Mouse (Mus musculus): ENCODE results near the gene Prtg. TPM values are rescaled to one million over a fixed set of nuclear protein-coding genes. Genes with fewer than 3 reads are reported as not detected.

Gene Prtg
- polyA plus RNA-seq, 1 experiment from 2014 or later, result 0.49 TPM

- 80% methylated on average over 15 of the region's 15 CpGs for WGBS
Observed at GRCm38 (mm10) chr9:72839346-72839990, 32.8 kb downstream of the Prtg start.

GRCm38 (mm10) chr9:72844496-72844895 is 37.8 kb downstream of the Prtg start:
- no peak for ATAC-seq (ENCODE audit: low FRiP score, low read depth)
- H3K36me3 ChIP-seq, result no peaks in the 10 kb centered on the region
- H3K9me3 ChIP-seq, result no peaks in the 10 kb centered on the region
- H3K4me1 ChIP-seq (replicated peaks), result no peaks in the 10 kb centered on the region
- no peak overlapping the region for H3K4me3 ChIP-seq
- no peak overlapping the region for H3K27ac ChIP-seq (replicated peaks)
- 94% methylated on average over 5 of the region's 5 CpGs for WGBS
- no peaks in the 10 kb centered on the region for H3K27me3 ChIP-seq
- H3K9ac ChIP-seq, result no peak overlapping the region
- no peak overlapping the region for H3K4me2 ChIP-seq

More at GRCm38 (mm10) chr9:72839346-72839990, 32.8 kb downstream of the Prtg start:
- Histone ChIP-seq H3K9me3 (no peaks in the 10 kb centered on the region), H3K36me3 (no peaks in the 10 kb centered on the region), H3K27ac (replicated peaks) (no peak overlapping the region), H3K9ac (no peak overlapping the region), H3K4me2 (no peak overlapping the region), H3K4me1 (replicated peaks) (peaks cover under 1% of the 10 kb centered on the region), H3K27me3 (no peaks in the 10 kb centered on the region), H3K4me3 (no peak overlapping the region)
- ATAC-seq (ENCODE audit: low FRiP score, low read depth), result no peak

GRCm38 (mm10) chr9:72846160-72846559 is 39.5 kb downstream of the Prtg start:
- Histone ChIP-seq H3K4me1 (replicated peaks) (no peaks in the 10 kb centered on the region), H3K9ac (no peak overlapping the region), H3K9me3 (no peaks in the 10 kb centered on the region), H3K4me2 (no peak overlapping the region), H3K4me3 (no peak overlapping the region), H3K36me3 (no peaks in the 10 kb centered on the region), H3K27me3 (no peaks in the 10 kb centered on the region), H3K27ac (replicated peaks) (no peak overlapping the region)
- no peak for ATAC-seq (ENCODE audit: low FRiP score, low read depth)
- WGBS, result 94% methylated on average over 4 of the region's 4 CpGs

GRCm38 (mm10) chr9:72851541-72851940 is 44.9 kb downstream of the Prtg start:
- 91% methylated on average over 10 of the region's 10 CpGs for WGBS
- no peaks in the 10 kb centered on the region for H3K9me3 ChIP-seq

GRCm38 (mm10) chr9:72851979-72852378 is 45.3 kb downstream of the Prtg start:
- H3K36me3 ChIP-seq, result no peaks in the 10 kb centered on the region
- H3K4me2 ChIP-seq, result no peak overlapping the region
- H3K27me3 ChIP-seq, result no peaks in the 10 kb centered on the region
- no peak overlapping the region for H3K9ac ChIP-seq
- no peak for ATAC-seq (ENCODE audit: low FRiP score, low read depth)
- WGBS, result 92% methylated on average over 5 of the region's 5 CpGs
- no peaks in the 10 kb centered on the region for H3K9me3 ChIP-seq
- no peak overlapping the region for H3K27ac ChIP-seq (replicated peaks)
- no peak overlapping the region for H3K4me3 ChIP-seq
- H3K4me1 ChIP-seq (replicated peaks), result peaks cover 14% of the 10 kb centered on the region

More at GRCm38 (mm10) chr9:72851541-72851940, 44.9 kb downstream of the Prtg start:
- H3K36me3 ChIP-seq, result no peaks in the 10 kb centered on the region
- H3K9ac ChIP-seq, result no peak overlapping the region
- H3K27ac ChIP-seq (replicated peaks), result no peak overlapping the region
- H3K4me3 ChIP-seq, result no peak overlapping the region
- H3K4me2 ChIP-seq, result no peak overlapping the region
- no peaks in the 10 kb centered on the region for H3K27me3 ChIP-seq
- no peak for ATAC-seq (ENCODE audit: low FRiP score, low read depth)
- H3K4me1 ChIP-seq (replicated peaks), result peaks cover 14% of the 10 kb centered on the region

- Histone ChIP-seq H3K4me3 (no peak overlapping the region), H3K4me1 (replicated peaks) (peaks cover 14% of the 10 kb centered on the region), H3K36me3 (no peaks in the 10 kb centered on the region), H3K9ac (no peak overlapping the region), H3K27me3 (no peaks in the 10 kb centered on the region), H3K4me2 (peak overlapping the region; percentile 28), H3K27ac (replicated peaks) (no peak overlapping the region), H3K9me3 (no peaks in the 10 kb centered on the region)
- peak; percentile 66; the same call in 1 of the 2 replicates for ATAC-seq (ENCODE audit: low FRiP score, low read depth)
- 20% methylated on average over 13 of the region's 13 CpGs for WGBS
Observed at GRCm38 (mm10) chr9:72853681-72854190, 47.1 kb downstream of the Prtg start.

- Histone ChIP-seq H3K9me3 (no peaks in the 10 kb centered on the region), H3K4me3 (no peak overlapping the region), H3K27ac (replicated peaks) (no peak overlapping the region), H3K27me3 (no peaks in the 10 kb centered on the region), H3K36me3 (no peaks in the 10 kb centered on the region), H3K4me2 (no peak overlapping the region), H3K9ac (no peak overlapping the region), H3K4me1 (replicated peaks) (peaks cover 14% of the 10 kb centered on the region)
- 94% methylated on average over 24 of the region's 24 CpGs for WGBS
- no peak for ATAC-seq (ENCODE audit: low FRiP score, low read depth)
Observed at GRCm38 (mm10) chr9:72856721-72857120, 50.0 kb downstream of the Prtg start.

- no peaks in the 10 kb centered on the region for H3K4me1 ChIP-seq (replicated peaks)
- H3K9me3 ChIP-seq, result no peaks in the 10 kb centered on the region
- H3K27ac ChIP-seq (replicated peaks), result no peak overlapping the region
- H3K4me3 ChIP-seq, result no peak overlapping the region
- WGBS, result 75% methylated on average over 5 of the region's 5 CpGs
- H3K36me3 ChIP-seq, result no peaks in the 10 kb centered on the region
- no peak overlapping the region for H3K9ac ChIP-seq
- H3K27me3 ChIP-seq, result no peaks in the 10 kb centered on the region
- no peak for ATAC-seq (ENCODE audit: low FRiP score, low read depth)
- H3K4me2 ChIP-seq, result no peak overlapping the region
Observed at GRCm38 (mm10) chr9:72860764-72861163, 54.1 kb downstream of the Prtg start.

GRCm38 (mm10) chr9:72861235-72861634 is 54.6 kb downstream of the Prtg start:
- no peaks in the 10 kb centered on the region for H3K36me3 ChIP-seq
- no peak overlapping the region for H3K27ac ChIP-seq (replicated peaks)
- H3K4me3 ChIP-seq, result no peak overlapping the region
- no peak overlapping the region for H3K9ac ChIP-seq
- no peaks in the 10 kb centered on the region for H3K27me3 ChIP-seq
- H3K9me3 ChIP-seq, result no peaks in the 10 kb centered on the region
- ATAC-seq (ENCODE audit: low FRiP score, low read depth), result no peak
- H3K4me2 ChIP-seq, result no peak overlapping the region
- H3K4me1 ChIP-seq (replicated peaks), result no peaks in the 10 kb centered on the region
- 78% methylated on average over 10 of the region's 10 CpGs for whole genome bisulfite sequencing

- H3K36me3 ChIP-seq, result no peaks in the 10 kb centered on the region
- ATAC-seq (ENCODE audit: low FRiP score, low read depth), result no peak
- H3K4me3 ChIP-seq, result no peak overlapping the region
- 86% methylated on average over 11 of the region's 11 CpGs for WGBS
- no peaks in the 10 kb centered on the region for H3K27me3 ChIP-seq
- no peaks in the 10 kb centered on the region for H3K9me3 ChIP-seq
- H3K4me2 ChIP-seq, result no peak overlapping the region
- H3K9ac ChIP-seq, result no peak overlapping the region
- H3K27ac ChIP-seq (replicated peaks), result no peak overlapping the region
- no peaks in the 10 kb centered on the region for H3K4me1 ChIP-seq (replicated peaks)
Observed at GRCm38 (mm10) chr9:72862186-72862585, 55.5 kb downstream of the Prtg start.

GRCm38 (mm10) chr9:72862955-72863354 is 56.3 kb downstream of the Prtg start:
- Histone ChIP-seq H3K36me3 (no peaks in the 10 kb centered on the region), H3K4me2 (no peak overlapping the region), H3K27me3 (no peaks in the 10 kb centered on the region), H3K4me1 (replicated peaks) (no peaks in the 10 kb centered on the region), H3K9ac (no peak overlapping the region), H3K27ac (replicated peaks) (no peak overlapping the region), H3K4me3 (no peak overlapping the region), H3K9me3 (no peaks in the 10 kb centered on the region)
- no peak for ATAC-seq (ENCODE audit: low FRiP score, low read depth)
- 87% methylated on average over 4 of the region's 4 CpGs for WGBS

- H3K27ac ChIP-seq (replicated peaks), result no peak overlapping the region
- no peak for ATAC-seq (ENCODE audit: low FRiP score, low read depth)
- no peak overlapping the region for H3K4me3 ChIP-seq
- H3K36me3 ChIP-seq, result no peaks in the 10 kb centered on the region
- H3K4me1 ChIP-seq (replicated peaks), result no peaks in the 10 kb centered on the region
- no peaks in the 10 kb centered on the region for H3K27me3 ChIP-seq
- H3K9ac ChIP-seq, result no peak overlapping the region
- no peaks in the 10 kb centered on the region for H3K9me3 ChIP-seq
- H3K4me2 ChIP-seq, result no peak overlapping the region
- 32% methylated on average over 5 of the region's 5 CpGs for WGBS
Observed at GRCm38 (mm10) chr9:72863773-72864172, 57.1 kb downstream of the Prtg start.

GRCm38 (mm10) chr9:72867434-72867833 is 60.8 kb downstream of the Prtg start:
- Histone ChIP-seq H3K27ac (replicated peaks) (no peak overlapping the region), H3K9me3 (no peaks in the 10 kb centered on the region), H3K4me1 (replicated peaks) (peaks cover 11% of the 10 kb centered on the region), H3K9ac (no peak overlapping the region), H3K36me3 (no peaks in the 10 kb centered on the region), H3K4me3 (no peak overlapping the region), H3K27me3 (no peaks in the 10 kb centered on the region), H3K4me2 (no peak overlapping the region)
- ATAC-seq (ENCODE audit: low FRiP score, low read depth), result no peak
- 71% methylated on average over 6 of the region's 6 CpGs for WGBS

All from hindbrain, embryonic 15.5 days (tissue).